Mouse (Mus musculus) MEL (cell line): ENCODE data around the gene Brf1. TPM values are rescaled to one million over a fixed set of nuclear protein-coding genes. Genes with fewer than 3 reads are reported as not detected.

Experiments used
- DNase-seq: peaks from one replicate; pipeline ENCODE4 v3.0.0; 2011; ENCODE audit warnings: low read depth, low spot score
- H3K27ac ChIP-seq: 2 replicates; pipeline ENCODE4 v1.5.1; 2012; ENCODE audit warnings: low read depth, mild to moderate bottlenecking, control low read depth, low read length, moderate library complexity; ENCODE audit not compliant: control insufficient read depth
- H3K27me3 ChIP-seq, 2 experiments: fragments of 150-350 bp in 1 of 2; sonication (generic) in 1 of 2; 2 replicates each; pipeline ENCODE4 v1.6.1; 2012; ENCODE audit warnings: low read length in 2 of 2, mild to moderate bottlenecking in 2 of 2, improper control_type of control experiment in 1 of 2, moderate library complexity in 1 of 2; ENCODE audit not compliant: insufficient read depth in 2 of 2, control insufficient read depth in 1 of 2
- H3K36me3 ChIP-seq, 2 experiments: 2 replicates each; pipeline ENCODE4 v1.6.1; 2012 to 2014; ENCODE audit warnings: low read length in 2 of 2, improper control_type of control experiment in 1 of 2, inconsistent platforms in 1 of 2, mild to moderate bottlenecking in 1 of 2; ENCODE audit not compliant: insufficient read depth in 2 of 2, control insufficient read depth in 1 of 2
- H3K4me1 ChIP-seq, 2 experiments: fragments of 150-350 bp in 1 of 2; sonication (generic) in 1 of 2; 2 replicates each; pipeline ENCODE4 v1.6.1; 2012; ENCODE audit warnings: low read length in 2 of 2, improper control_type of control experiment in 1 of 2, mild to moderate bottlenecking in 1 of 2; ENCODE audit not compliant: insufficient read depth in 2 of 2, control insufficient read depth in 1 of 2
- H3K4me3 ChIP-seq, 2 experiments: fragments of 150-350 bp in 1 of 2; sonication (generic) in 1 of 2; 2 replicates each; pipeline ENCODE4 v1.5.1; 2012; ENCODE audit warnings: low read depth in 2 of 2, low read length in 2 of 2, mild to moderate bottlenecking in 2 of 2, moderate library complexity in 2 of 2, control low read depth in 1 of 2, improper control_type of control experiment in 1 of 2; ENCODE audit not compliant: control insufficient read depth in 1 of 2, insufficient read depth in 1 of 2
- H3K79me2 ChIP-seq: 2 replicates; pipeline ENCODE4 v1.6.1; 2012; ENCODE audit warnings: mild to moderate bottlenecking, low read length, moderate library complexity; ENCODE audit not compliant: control insufficient read depth, poor library complexity, insufficient read depth
- H3K9ac ChIP-seq: 2 replicates; pipeline ENCODE4 v1.6.1; 2012; ENCODE audit warnings: low read depth, mild to moderate bottlenecking, control low read depth, low read length, moderate library complexity; ENCODE audit not compliant: control insufficient read depth, poor library complexity, severe bottlenecking
- H3K9me3 ChIP-seq: fragments of 150-350 bp; sonication (generic); replicated peaks from 2 replicates; pipeline ENCODE4 v1.6.1; 2012; ENCODE audit warnings: mild to moderate bottlenecking, low read length, improper control_type of control experiment, moderate library complexity; ENCODE audit not compliant: insufficient read depth
- CHD1 ChIP-seq: IDR thresholded peaks from 2 replicates; pipeline ENCODE4 v1.6.1; 2012; ENCODE audit warnings: low read depth, mild to moderate bottlenecking, inconsistent platforms, low read length, improper control_type of control experiment
- CHD2 ChIP-seq: IDR thresholded peaks from 2 replicates; pipeline ENCODE4 v1.6.1; 2011; ENCODE audit warnings: low read length, improper control_type of control experiment
- CTCF ChIP-seq, 3 experiments: IDR thresholded peaks in 2 of 3; conservative IDR thresholded peaks in 1 of 3; 2 replicates each; pipeline ENCODE4 v1.5.1; 2011 to 2012; ENCODE audit warnings: low read length in 3 of 3, low read depth in 2 of 3, mild to moderate bottlenecking in 2 of 3, improper control_type of control experiment in 1 of 3, inconsistent platforms in 1 of 3, mixed read lengths in 1 of 3, moderate library complexity in 1 of 3; ENCODE audit not compliant: control insufficient read depth in 1 of 3, insufficient read depth in 1 of 3, poor library complexity in 1 of 3, severe bottlenecking in 1 of 3
- E2F4 ChIP-seq: IDR thresholded peaks from 2 replicates; pipeline ENCODE4 v1.6.1; 2011; ENCODE audit warnings: low read depth, low read length, improper control_type of control experiment, borderline replicate concordance
- ELF1 ChIP-seq: IDR thresholded peaks from 2 replicates; pipeline ENCODE4 v1.6.1; 2014; ENCODE audit warnings: low read depth, mild to moderate bottlenecking, inconsistent platforms, low read length, improper control_type of control experiment, moderate library complexity
- ETS1 ChIP-seq: IDR thresholded peaks from 2 replicates; pipeline ENCODE4 v1.6.1; 2012; ENCODE audit warnings: low read depth, mild to moderate bottlenecking, inconsistent platforms, low read length, improper control_type of control experiment, moderate library complexity
- GABPA ChIP-seq: IDR thresholded peaks from 2 replicates; pipeline ENCODE4 v1.6.1; 2012; ENCODE audit warnings: low read depth, mild to moderate bottlenecking, inconsistent platforms, low read length, improper control_type of control experiment, moderate library complexity
- GATA1 ChIP-seq: IDR thresholded peaks from 2 replicates; pipeline ENCODE4 v1.6.1; 2011; ENCODE audit warnings: low read depth, low read length, improper control_type of control experiment
- JUND ChIP-seq: IDR thresholded peaks from 2 replicates; pipeline ENCODE4 v1.6.1; 2011; ENCODE audit warnings: low read depth, mild to moderate bottlenecking, improper control_type of control experiment, low read length
- MAFK ChIP-seq: IDR thresholded peaks from 2 replicates; pipeline ENCODE4 v1.6.1; 2011; ENCODE audit warnings: low read depth, mild to moderate bottlenecking, low read length, improper control_type of control experiment, borderline replicate concordance
- MAZ ChIP-seq: IDR thresholded peaks from 2 replicates; pipeline ENCODE4 v1.6.1; 2012; ENCODE audit warnings: low read depth, mild to moderate bottlenecking, inconsistent platforms, low read length, improper control_type of control experiment
- MEF2A ChIP-seq: IDR thresholded peaks from 2 replicates; pipeline ENCODE4 v1.6.1; 2014; ENCODE audit warnings: low read depth, mild to moderate bottlenecking, inconsistent platforms, low read length, improper control_type of control experiment; ENCODE audit not compliant: poor library complexity, insufficient replicate concordance, severe bottlenecking; ENCODE audit errors: extremely low read depth
- MXI1 ChIP-seq: IDR thresholded peaks from 2 replicates; pipeline ENCODE4 v1.6.1; 2011; ENCODE audit warnings: mild to moderate bottlenecking, low read depth, low read length, improper control_type of control experiment
- MYB ChIP-seq: IDR thresholded peaks from 2 replicates; pipeline ENCODE4 v1.6.1; 2011; ENCODE audit warnings: mild to moderate bottlenecking, low read depth, low read length, improper control_type of control experiment
- MYC ChIP-seq: IDR thresholded peaks from 2 replicates; pipeline ENCODE4 v1.6.1; 2011; ENCODE audit warnings: low read depth, mild to moderate bottlenecking, low read length, improper control_type of control experiment, moderate library complexity
- NRF1 ChIP-seq: IDR thresholded peaks from 2 replicates; pipeline ENCODE4 v1.6.1; 2014; ENCODE audit warnings: low read depth, mild to moderate bottlenecking, inconsistent platforms, low read length, improper control_type of control experiment, moderate library complexity; ENCODE audit not compliant: poor library complexity, insufficient read depth, severe bottlenecking
- POLR2AphosphoS5 ChIP-seq: IDR thresholded peaks from 2 replicates; pipeline ENCODE4 v1.6.1; 2012; ENCODE audit warnings: low read depth, borderline replicate concordance, mild to moderate bottlenecking, inconsistent platforms, low read length, moderate library complexity, mixed read lengths
- RAD21 ChIP-seq: IDR thresholded peaks from 2 replicates; pipeline ENCODE4 v1.6.1; 2011; ENCODE audit warnings: mild to moderate bottlenecking, low read depth, low read length, improper control_type of control experiment
- RCOR1 ChIP-seq: IDR thresholded peaks from 2 replicates; pipeline ENCODE4 v1.6.1; 2012; ENCODE audit warnings: low read depth, mild to moderate bottlenecking, inconsistent platforms, low read length, improper control_type of control experiment
- SMC3 ChIP-seq: IDR thresholded peaks from 2 replicates; pipeline ENCODE4 v1.6.1; 2011; ENCODE audit warnings: low read depth, low read length, improper control_type of control experiment
- TAL1 ChIP-seq: IDR thresholded peaks from 2 replicates; pipeline ENCODE4 v1.6.1; 2012; ENCODE audit warnings: mild to moderate bottlenecking, inconsistent platforms, low read length, moderate library complexity, mixed read lengths
- TBP ChIP-seq: IDR thresholded peaks from 2 replicates; pipeline ENCODE4 v1.8.0; 2011; ENCODE audit warnings: low read depth, low read length, improper control_type of control experiment
- UBTF ChIP-seq: IDR thresholded peaks from 2 replicates; pipeline ENCODE4 v1.6.1; 2012; ENCODE audit warnings: low read depth, mild to moderate bottlenecking, inconsistent platforms, low read length, improper control_type of control experiment, moderate library complexity, borderline replicate concordance; ENCODE audit not compliant: insufficient read depth
- USF1 ChIP-seq: IDR thresholded peaks from 2 replicates; pipeline ENCODE4 v1.6.1; 2014; ENCODE audit warnings: low read depth, mild to moderate bottlenecking, inconsistent platforms, low read length, improper control_type of control experiment, moderate library complexity
- ZKSCAN1 ChIP-seq: IDR thresholded peaks from 2 replicates; pipeline ENCODE4 v1.6.1; 2012; ENCODE audit warnings: low read depth, mild to moderate bottlenecking, inconsistent platforms, low read length, improper control_type of control experiment, moderate library complexity
- ZNF384 ChIP-seq: IDR thresholded peaks from 2 replicates; pipeline ENCODE4 v1.6.1; 2012; ENCODE audit warnings: low read depth, mild to moderate bottlenecking, inconsistent platforms, low read length, improper control_type of control experiment
- polyA plus RNA-seq, 2 experiments: library from polyadenylated mRNA; stranded (reverse) in 1 of 2; unstranded in 1 of 2; fragments of >175 nt in 1 of 2; fragments of >200 nt in 1 of 2; gene quantifications; 2 replicates each; pipeline versions ENCODE4 v1.2.1 to v1.2.4; 2012; ENCODE audit warnings: low replicate concordance in 2 of 2, low read depth in 1 of 2; ENCODE audit not compliant: insufficient read length in 2 of 2, insufficient read depth in 1 of 2, missing spikeins in 1 of 2
- total RNA-seq: library from RNA; depleted of rRNA; stranded (reverse); fragments of 300-350 nt; gene quantifications from 2 replicates; pipeline ENCODE4 v1.2.3, GENCODE M21; 2012

Brf1 gene
- total and polyA plus RNA-seq, 3 experiments = 105 to 159 TPM; not detected in 1

DNA sequence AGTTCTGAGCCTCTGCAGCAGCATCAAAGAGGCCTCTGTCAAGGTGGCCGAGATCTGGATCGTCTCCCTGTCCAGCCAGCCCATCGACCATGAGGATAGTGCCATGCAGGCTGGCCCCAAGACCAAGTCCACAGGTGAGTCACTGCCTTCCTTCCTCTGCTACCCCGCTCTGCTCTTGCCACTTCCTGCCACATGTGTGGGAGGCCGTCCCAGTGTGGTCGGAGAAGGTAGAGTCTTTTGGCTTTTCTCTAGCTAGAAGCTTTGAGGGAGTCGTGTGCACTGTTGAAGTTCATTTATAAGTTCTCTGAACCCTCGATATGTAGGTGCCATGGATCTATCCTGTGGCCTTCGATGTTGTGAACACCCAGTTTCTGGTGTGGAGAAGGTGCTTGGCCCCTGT lies 49.3 kb upstream of the Brf1 start:
- H3K79me2 ChIP-seq = no peaks in the 10 kb centered on the region
- no peak for DNase-seq
- TF ChIP-seq RCOR1 (no peak), MYC (no peak), USF1 (no peak), CTCF (IDR thresholded peaks at IDR 0.05 in 2 of 3, conservative IDR thresholded peaks at IDR 0.05 in 1 of 3; ENCODE audit: control insufficient read depth in 1 of 3, insufficient read depth in 1 of 3, low read depth in 2 of 3, low read length in 3 of 3, poor library complexity in 1 of 3, severe bottlenecking in 1 of 3) (no peak), ELF1 (no peak), JUND (no peak), MYB (no peak), ZKSCAN1 (no peak), ETS1 (no peak)
- no peaks in the 10 kb centered on the region for H3K9me3 ChIP-seq
- no peak overlapping the region for H3K4me3 ChIP-seq
- H3K36me3 ChIP-seq = peaks cover under 1 to 3% of the 10 kb centered on the region in 2 experiments; a peak in 3 of 4 replicates
- H3K9ac ChIP-seq = no peak overlapping the region
- peaks cover 3% of the 10 kb centered on the region in 2 experiments; a peak in 1 of 4 replicates for H3K4me1 ChIP-seq
- H3K27ac ChIP-seq = no peak overlapping the region
- no peaks in the 10 kb centered on the region for H3K27me3 ChIP-seq

DNA sequence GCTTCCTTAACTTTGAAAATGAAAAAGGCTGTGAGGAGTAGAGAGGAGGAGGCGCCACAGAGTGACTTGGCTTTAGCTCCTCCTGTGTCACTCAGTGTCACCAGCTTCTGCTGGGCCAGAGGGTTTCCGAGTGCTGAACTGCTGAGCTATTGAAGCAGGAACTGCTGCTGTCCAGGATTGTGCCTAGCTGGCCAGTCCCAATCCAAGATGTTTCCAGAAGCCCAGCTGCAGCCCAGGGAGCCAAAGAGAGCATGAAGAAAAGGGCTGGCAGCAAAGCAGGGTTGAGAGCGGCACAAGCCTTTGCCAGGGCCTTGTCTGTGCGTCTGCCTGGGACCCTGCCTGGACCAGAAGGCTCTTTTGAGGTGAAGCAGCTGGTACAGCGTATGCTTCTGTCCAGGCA lies 47.6 kb upstream of the Brf1 start:
- H3K9ac ChIP-seq = no peak overlapping the region
- H3K36me3 ChIP-seq = peaks cover 0 to 9% of the 10 kb centered on the region in 2 experiments
- no peak for DNase-seq
- no peak overlapping the region for H3K27ac ChIP-seq
- no peaks in the 10 kb centered on the region for H3K79me2 ChIP-seq
- H3K4me1 ChIP-seq = peaks cover 12 to 20% of the 10 kb centered on the region in 2 experiments
- no peak overlapping the region for H3K4me3 ChIP-seq
- no peaks in the 10 kb centered on the region for H3K27me3 ChIP-seq
- no peaks in the 10 kb centered on the region for H3K9me3 ChIP-seq
- TF ChIP-seq UBTF (no peak), TAL1 (no peak), GABPA (no peak), MXI1 (no peak), MYC (no peak), E2F4 (no peak), ELF1 (no peak), MAFK (no peak)

DNA sequence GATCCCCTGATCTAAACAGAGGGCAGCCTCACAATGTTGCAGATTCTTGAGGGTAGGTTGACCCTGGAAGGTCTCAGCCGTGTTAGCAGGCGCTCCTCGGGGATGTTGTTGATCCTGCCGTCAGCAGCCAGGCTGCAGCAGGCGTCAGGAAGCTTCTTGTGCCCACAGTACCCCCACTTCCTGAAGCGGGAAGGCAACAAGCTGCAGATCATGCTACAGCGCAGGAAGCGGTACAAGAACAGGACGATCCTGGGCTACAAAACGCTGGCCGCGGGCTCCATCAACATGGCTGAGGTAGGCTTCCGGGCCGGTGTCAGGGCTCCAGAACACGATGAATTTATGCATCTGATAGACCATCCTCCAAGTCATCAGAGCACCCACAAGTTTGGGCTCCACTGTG lies 46.4 kb upstream of the Brf1 start:
- no peaks in the 10 kb centered on the region for H3K27me3 ChIP-seq
- no peaks in the 10 kb centered on the region for H3K9me3 ChIP-seq
- no peak for DNase-seq
- H3K79me2 ChIP-seq = no peaks in the 10 kb centered on the region
- H3K36me3 ChIP-seq = peaks cover 0 to 20% of the 10 kb centered on the region in 2 experiments; a peak in 3 of 4 replicates
- H3K9ac ChIP-seq = no peak overlapping the region
- H3K4me3 ChIP-seq = no peak overlapping the region
- no peak overlapping the region for H3K27ac ChIP-seq
- peaks cover 20 to 26% of the 10 kb centered on the region in 2 experiments for H3K4me1 ChIP-seq
- TF ChIP-seq CHD1 (no peak), NRF1 (no peak), GABPA (no peak), MAZ (no peak), GATA1 (no peak), RAD21 (no peak), E2F4 (no peak), JUND (no peak), ZNF384 (no peak), SMC3 (no peak), MEF2A (no peak), TBP (no peak), CHD2 (no peak), MYC (no peak), UBTF (no peak), POLR2AphosphoS5 (no peak), TAL1 (no peak)
